8 mouse cellular contexts compared by ENCODE assay signal in the genomic region with DNA sequence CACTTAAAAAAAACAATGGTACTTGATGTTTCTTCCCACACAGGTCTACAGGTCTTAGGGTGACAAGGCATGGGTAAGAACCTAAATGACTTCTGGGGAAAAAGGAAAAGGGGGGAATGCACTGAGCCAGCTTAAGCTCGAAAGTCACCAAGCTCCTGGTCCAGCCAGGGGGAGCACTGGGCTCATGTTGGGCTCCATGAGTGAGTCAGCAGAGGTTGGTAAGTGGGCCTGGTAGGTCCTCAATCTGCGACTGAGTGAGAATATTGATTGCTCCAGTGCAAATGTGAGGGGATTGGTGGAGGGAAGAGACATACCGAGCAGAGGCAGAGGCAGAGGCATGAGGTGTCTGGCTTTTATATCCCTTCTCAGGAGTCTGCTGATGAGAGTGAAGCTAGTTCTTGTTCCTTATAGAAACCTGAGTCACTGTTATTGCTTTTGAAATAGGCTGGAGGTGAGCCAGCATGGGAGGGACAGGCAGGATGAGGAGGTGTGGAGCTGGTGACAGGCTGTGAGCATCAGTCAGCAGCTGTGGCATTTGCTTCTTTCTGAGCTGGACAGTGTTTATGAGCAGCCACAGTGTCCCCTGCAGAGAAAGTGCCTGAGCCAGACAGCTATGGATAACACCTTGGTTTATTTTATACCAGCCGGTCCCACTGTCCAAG.
DNase-seq lines count a peak whose midpoint lies in the region; ATAC-seq and TF ChIP-seq lines count a peak whose summit lies in the region.

No protein-coding gene starts in this region.

- no peak overlapping the region for H3K9ac ChIP-seq in hindbrain, embryonic 13.5 days
- H3K9ac ChIP-seq in embryonic facial prominence, embryonic 15.5 days = no peak overlapping the region
- H3K9ac ChIP-seq in limb, embryonic 14.5 days (ENCODE audit: low read depth, low read length, severe bottlenecking) = no peak overlapping the region
- H3K9ac ChIP-seq in stomach, embryonic 15.5 days = no peak overlapping the region

- H3K4me2 ChIP-seq in hindbrain, embryonic 13.5 days = no peak overlapping the region
- H3K4me2 ChIP-seq in embryonic facial prominence, embryonic 15.5 days (replicated peaks) = no peak overlapping the region
- H3K4me2 ChIP-seq in limb, embryonic 14.5 days (replicated peaks; ENCODE audit: low read depth, low read length, severe bottlenecking) = no peak overlapping the region
- no peak overlapping the region for H3K4me2 ChIP-seq in stomach, embryonic 15.5 days

- H3K36me3 ChIP-seq in hindbrain, embryonic 10.5 days = no peaks in the 10 kb centered on the region
- H3K36me3 ChIP-seq in hindbrain, embryonic 13.5 days = no peaks in the 10 kb centered on the region
- no peaks in the 10 kb centered on the region for H3K36me3 ChIP-seq in embryonic facial prominence, embryonic 15.5 days
- H3K36me3 ChIP-seq in limb, embryonic 14.5 days (ENCODE audit: control insufficient read depth, insufficient read depth, low read length) = no peaks in the 10 kb centered on the region
- H3K36me3 ChIP-seq in stomach, embryonic 15.5 days = no peaks in the 10 kb centered on the region

- no peaks in the 10 kb centered on the region for H3K27me3 ChIP-seq in hindbrain, embryonic 10.5 days (ENCODE audit: insufficient read depth, poor library complexity, severe bottlenecking)
- H3K27me3 ChIP-seq in hindbrain, embryonic 13.5 days = no peaks in the 10 kb centered on the region
- H3K27me3 ChIP-seq in embryonic facial prominence, embryonic 15.5 days = no peaks in the 10 kb centered on the region
- no peaks in the 10 kb centered on the region for H3K27me3 ChIP-seq in limb, embryonic 14.5 days (ENCODE audit: control insufficient read depth, insufficient read depth, low read length)
- H3K27me3 ChIP-seq in stomach, embryonic 15.5 days (replicated peaks) = no peaks in the 10 kb centered on the region

- DNase-seq in hindbrain, embryonic 10.5 days (ENCODE audit: low spot score) = peak; percentile 6
- DNase-seq in MN1 (ENCODE audit: low spot score) = peak; percentile 43
- DNase-seq in limb, embryonic 14.5 days (ENCODE audit: low spot score) = peak; percentile 43
- DNase-seq in cerebellum, postnatal 4 days (ENCODE audit: low spot score in 2 of 2) = no peak
- DNase-seq in cerebellum, postnatal 36 days = no peak

- WGBS in hindbrain, embryonic 10.5 days = 71% methylated on average over 4 of the region's 4 CpGs
- 74% methylated on average over 4 of the region's 4 CpGs for WGBS in hindbrain, embryonic 13.5 days
- 50% methylated on average over 4 of the region's 4 CpGs for WGBS in embryonic facial prominence, embryonic 15.5 days
- WGBS in limb, embryonic 14.5 days = 32% methylated on average over 4 of the region's 4 CpGs
- 33% methylated on average over 4 of the region's 4 CpGs for WGBS in stomach, embryonic 15.5 days

- H3K27ac ChIP-seq in hindbrain, embryonic 10.5 days = no peak overlapping the region; the same call in 1 of the 2 replicates
- no peak overlapping the region for H3K27ac ChIP-seq in hindbrain, embryonic 13.5 days
- H3K27ac ChIP-seq in embryonic facial prominence, embryonic 15.5 days (replicated peaks) = peak overlapping the region; percentile 48
- 0 out of 2 replicates have a peak overlapping the region, but pooled peaks have one; percentile 22 for H3K27ac ChIP-seq in limb, embryonic 14.5 days (replicated peaks; ENCODE audit: low read depth, low read length)
- 0 out of 2 replicates have a peak overlapping the region, but pooled peaks have one; percentile 26 for H3K27ac ChIP-seq in stomach, embryonic 15.5 days

- no peak overlapping the region for H3K4me3 ChIP-seq in hindbrain, embryonic 10.5 days
- H3K4me3 ChIP-seq in hindbrain, embryonic 13.5 days = no peak overlapping the region
- H3K4me3 ChIP-seq in embryonic facial prominence, embryonic 15.5 days (replicated peaks) = no peak overlapping the region
- no peak overlapping the region for H3K4me3 ChIP-seq in limb, embryonic 14.5 days (replicated peaks; ENCODE audit: low read length)
- no peak overlapping the region for H3K4me3 ChIP-seq in stomach, embryonic 15.5 days (replicated peaks)

- no peak for ATAC-seq in hindbrain, embryonic 13.5 days (ENCODE audit: low FRiP score)
- 0 out of 2 replicates have a peak, but pooled peaks have one; percentile 15 for ATAC-seq in embryonic facial prominence, embryonic 15.5 days (ENCODE audit: insufficient number of reproducible peaks, low FRiP score, low TSS enrichment, low read depth)
- peak; percentile 71 for ATAC-seq in limb, embryonic 14.5 days (ENCODE audit: low FRiP score, low read depth)
- peak; percentile 39; the same call in 1 of the 2 replicates for ATAC-seq in stomach, embryonic 15.5 days (ENCODE audit: insufficient read depth, low FRiP score, low read depth)

- peaks cover 7% of the 10 kb centered on the region; the same call in 1 of the 2 replicates for H3K4me1 ChIP-seq in hindbrain, embryonic 10.5 days (replicated peaks)
- no peaks in the 10 kb centered on the region for H3K4me1 ChIP-seq in hindbrain, embryonic 13.5 days (replicated peaks)
- H3K4me1 ChIP-seq in embryonic facial prominence, embryonic 15.5 days = peaks cover 10% of the 10 kb centered on the region
- H3K4me1 ChIP-seq in limb, embryonic 14.5 days (ENCODE audit: control insufficient read depth, insufficient read depth, low read length) = peaks cover 6% of the 10 kb centered on the region; the same call in 1 of the 2 replicates
- peaks cover 8% of the 10 kb centered on the region; the same call in 1 of the 2 replicates for H3K4me1 ChIP-seq in stomach, embryonic 15.5 days

- TF ChIP-seq POLR2A in limb, embryonic 14.5 days (IDR thresholded peaks at IDR 0.05; ENCODE audit: borderline replicate concordance, extremely low read depth, insufficient read depth, insufficient read length) = no peak

- no peaks in the 10 kb centered on the region for H3K9me3 ChIP-seq in hindbrain, embryonic 10.5 days
- no peaks in the 10 kb centered on the region for H3K9me3 ChIP-seq in hindbrain, embryonic 13.5 days
- no peaks in the 10 kb centered on the region for H3K9me3 ChIP-seq in embryonic facial prominence, embryonic 15.5 days (replicated peaks)
- no peaks in the 10 kb centered on the region for H3K9me3 ChIP-seq in limb, embryonic 14.5 days (ENCODE audit: control insufficient read depth, low read length)
- no peaks in the 10 kb centered on the region for H3K9me3 ChIP-seq in stomach, embryonic 15.5 days

Comparison
In these comparisons a context has a peak if more than half of its experiments do, and no peak if none do; other contexts are left out.
1. DNase-seq: peak in hindbrain, embryonic 10.5 days (single experiment), MN1 (single experiment) and limb, embryonic 14.5 days (single experiment); none in cerebellum, postnatal 4 days (0 of 2) and cerebellum, postnatal 36 days (0 of 2).
2. H3K27ac ChIP-seq: peak in embryonic facial prominence, embryonic 15.5 days (single experiment), limb, embryonic 14.5 days (single experiment) and stomach, embryonic 15.5 days (single experiment); none in hindbrain, embryonic 10.5 days (single experiment) and hindbrain, embryonic 13.5 days (single experiment).